In genomic region chr11:107264889-107265615, GRCm38 (mm10) we compare ENCODE assay signal across 8 mouse cellular contexts.
DNase-seq lines count a peak whose midpoint lies in the region; ATAC-seq and TF ChIP-seq lines count a peak whose summit lies in the region.

No protein-coding gene starts in this region.

- no peak for TF ChIP-seq POLR2A in CH12.LX (IDR thresholded peaks at IDR 0.05; ENCODE audit: low read depth, low read length)

- peaks cover 11% of the 10 kb centered on the region for H3K4me1 ChIP-seq in hindbrain, embryonic 13.5 days (replicated peaks)
- no peaks in the 10 kb centered on the region for H3K4me1 ChIP-seq in hindbrain, embryonic 11.5 days (replicated peaks; ENCODE audit: control insufficient read depth, insufficient read depth, low read length)
- H3K4me1 ChIP-seq in CH12.LX (ENCODE audit: control insufficient read depth in 1 of 2, insufficient read depth in 2 of 2): peaks cover 3 to 5% of the 10 kb centered on the region in 2 experiments; a peak in 1 of 4 replicates
- peaks cover 11% of the 10 kb centered on the region; the same call in 1 of the 2 replicates for H3K4me1 ChIP-seq in forebrain, embryonic 15.5 days

- DNase-seq in hindbrain, embryonic 11.5 days (ENCODE audit: low spot score): no peak
- DNase-seq in CH12.LX (ENCODE audit: extremely low read depth) (no peak), MN1 (ENCODE audit: low spot score) (no peak)
- DNase-seq in heart, postnatal 4 days: peak; percentile 66
- DNase-seq in embryo, embryonic 10.5 days (ENCODE audit: low spot score): no peak
- no peak for DNase-seq in cerebellum, adult 18-20 months

- TF ChIP-seq CTCF in CH12.LX (conservative IDR thresholded peaks at IDR 0.05 in 1 of 2, IDR thresholded peaks at IDR 0.05 in 1 of 2; ENCODE audit: low read depth in 2 of 2, low read length in 2 of 2): no peak

- TF ChIP-seq RAD21 in CH12.LX (IDR thresholded peaks at IDR 0.05; ENCODE audit: low read depth, low read length): no peak

- ATAC-seq in hindbrain, embryonic 13.5 days (ENCODE audit: low FRiP score): no peak
- no peak for ATAC-seq in hindbrain, embryonic 11.5 days (ENCODE audit: low FRiP score)
- ATAC-seq in forebrain, embryonic 15.5 days (replicated peaks): no peak

- no peaks in the 10 kb centered on the region for H3K9me3 ChIP-seq in hindbrain, embryonic 13.5 days
- H3K9me3 ChIP-seq in hindbrain, embryonic 11.5 days (ENCODE audit: control insufficient read depth, low read length): no peaks in the 10 kb centered on the region
- H3K9me3 ChIP-seq in CH12.LX (replicated peaks; ENCODE audit: low read length): peaks cover 5% of the 10 kb centered on the region
- H3K9me3 ChIP-seq in forebrain, embryonic 15.5 days: no peaks in the 10 kb centered on the region

- WGBS in hindbrain, embryonic 13.5 days: 70% methylated on average over 20 of the region's 20 CpGs
- 81% methylated on average over 20 of the region's 20 CpGs for WGBS in hindbrain, embryonic 11.5 days
- 35% methylated on average over 20 of the region's 20 CpGs for WGBS in forebrain, embryonic 15.5 days

- in situ Hi-C loops in CH12.LX (cut with MboI; ENCODE audit: low pct_ligation_motif_present, low pct_unique_long_range_greater_than_20kb, low sequenced_read_pairs): no loop called here

- no peaks in the 10 kb centered on the region for H3K79me2 ChIP-seq in CH12.LX (replicated peaks; ENCODE audit: control insufficient read depth, extremely low read depth, insufficient read depth, poor library complexity, severe bottlenecking)

- no peak overlapping the region for H3K4me2 ChIP-seq in hindbrain, embryonic 13.5 days
- H3K4me2 ChIP-seq in hindbrain, embryonic 11.5 days (replicated peaks; ENCODE audit: low read depth, low read length): no peak overlapping the region
- H3K4me2 ChIP-seq in CH12.LX (ENCODE audit: insufficient read depth, low read depth, poor library complexity, severe bottlenecking): no peak overlapping the region
- no peak overlapping the region for H3K4me2 ChIP-seq in forebrain, embryonic 15.5 days (replicated peaks)

- peak overlapping the region; percentile 12; the same call in 1 of the 2 replicates for H3K27ac ChIP-seq in hindbrain, embryonic 13.5 days
- H3K27ac ChIP-seq in hindbrain, embryonic 11.5 days (ENCODE audit: low read depth, low read length): no peak overlapping the region
- H3K27ac ChIP-seq in CH12.LX (ENCODE audit: insufficient read depth, low read depth): no peak overlapping the region
- H3K27ac ChIP-seq in forebrain, embryonic 15.5 days (replicated peaks): peak overlapping the region; percentile 44; the same call in 1 of the 2 replicates

- no peak overlapping the region for H3K4me3 ChIP-seq in hindbrain, embryonic 13.5 days
- no peak overlapping the region for H3K4me3 ChIP-seq in hindbrain, embryonic 11.5 days (ENCODE audit: low read depth, low read length)
- no peak overlapping the region for H3K4me3 ChIP-seq in CH12.LX (replicated peaks in 1 of 3; ENCODE audit: low read depth in 2 of 3, low read length in 2 of 3, poor library complexity in 1 of 3)
- no peak overlapping the region for H3K4me3 ChIP-seq in forebrain, embryonic 15.5 days

- no peaks in the 10 kb centered on the region for H3K27me3 ChIP-seq in hindbrain, embryonic 13.5 days
- H3K27me3 ChIP-seq in hindbrain, embryonic 11.5 days (ENCODE audit: control insufficient read depth, insufficient read depth, low read length): no peaks in the 10 kb centered on the region
- H3K27me3 ChIP-seq in CH12.LX (replicated peaks): no peaks in the 10 kb centered on the region
- H3K27me3 ChIP-seq in forebrain, embryonic 15.5 days: no peaks in the 10 kb centered on the region

- H3K36me3 ChIP-seq in hindbrain, embryonic 13.5 days: no peaks in the 10 kb centered on the region
- no peaks in the 10 kb centered on the region for H3K36me3 ChIP-seq in hindbrain, embryonic 11.5 days (ENCODE audit: control insufficient read depth, insufficient read depth, low read length)
- H3K36me3 ChIP-seq in CH12.LX (replicated peaks in 1 of 2; ENCODE audit: control insufficient read depth in 1 of 2, insufficient read depth in 1 of 2, low read length in 1 of 2): no peaks in the 10 kb centered on the region
- H3K36me3 ChIP-seq in forebrain, embryonic 15.5 days: no peaks in the 10 kb centered on the region

- TF ChIP-seq EP300 in CH12.LX (IDR thresholded peaks at IDR 0.05; ENCODE audit: low read length): no peak

- dilution Hi-C loops in CH12.LX (cut with MboI; ENCODE audit: extremely low pct_ligation_motif_present, extremely low pct_unique_long_range_greater_than_20kb, low sequenced_read_pairs): no loop called here

- H3K9ac ChIP-seq in hindbrain, embryonic 13.5 days: no peak overlapping the region
- no peak overlapping the region for H3K9ac ChIP-seq in hindbrain, embryonic 11.5 days (ENCODE audit: low read depth, low read length)
- no peak overlapping the region for H3K9ac ChIP-seq in CH12.LX (ENCODE audit: insufficient read depth, low read depth)
- no peak overlapping the region for H3K9ac ChIP-seq in forebrain, embryonic 15.5 days (replicated peaks)

TF ChIP-seq in CH12.LX, 34 proteins besides CTCF, POLR2A, EP300 and RAD21:
- TF ChIP-seq JUN (IDR thresholded peaks at IDR 0.05; ENCODE audit: insufficient read depth, low read depth, low read length) (no peak), ZNF384 (IDR thresholded peaks at IDR 0.05; ENCODE audit: low read depth, low read length) (peak; percentile 56; the same call in 1 of the 2 replicates)

Comparison
In these comparisons a context has a peak if more than half of its experiments do, and no peak if none do; other contexts are left out.
1. H3K27ac ChIP-seq: peak in hindbrain, embryonic 13.5 days (single experiment) and forebrain, embryonic 15.5 days (single experiment); none in hindbrain, embryonic 11.5 days (single experiment) and CH12.LX (single experiment).